Mouse (Mus musculus): ENCODE data around the gene Lpar1. TPM values are rescaled to one million over a fixed set of nuclear protein-coding genes. Genes with fewer than 3 reads are reported as not detected.
A peak's percentile ranks its signal among the peaks of the same experiment; 100 is the strongest.

The Lpar1 gene
- total RNA-seq (2012; rRNA removed) (not detected in 2 replicates), polyA plus RNA-seq (2012; ENCODE audit: insufficient read depth in 1 of 2, insufficient read length in 2 of 2, low read depth in 1 of 2, low replicate concordance in 2 of 2, missing spikeins in 1 of 2) (not detected)

GRCm38 (mm10) chr4:58553631-58554358, at the start of gene Lpar1:
Gene Lpar1 (minus strand): TSS chr4:58553898.
- Histone ChIP-seq H3K9ac (ENCODE audit: control insufficient read depth, low read depth, low read length, poor library complexity, severe bottlenecking) (no peak within 1 kb of the TSS), H3K36me3 (ENCODE audit: control insufficient read depth in 1 of 2, insufficient read depth in 2 of 2, low read length in 2 of 2) (no peaks in the 10 kb centered on the region), H3K27ac (ENCODE audit: control insufficient read depth, low read depth, low read length) (no peak within 1 kb of the TSS), H3K79me2 (ENCODE audit: control insufficient read depth, insufficient read depth, low read length, poor library complexity) (no peaks in the 10 kb centered on the region), H3K27me3 (ENCODE audit: control insufficient read depth in 1 of 2, insufficient read depth in 2 of 2, low read length in 2 of 2) (no peaks in the 10 kb centered on the region), H3K9me3 (replicated peaks; ENCODE audit: insufficient read depth, low read length) (no peaks in the 10 kb centered on the region), H3K4me1 (ENCODE audit: control insufficient read depth in 1 of 2, insufficient read depth in 2 of 2, low read length in 2 of 2) (no peaks in the 10 kb centered on the region), H3K4me3 (ENCODE audit: control insufficient read depth in 1 of 2, insufficient read depth in 1 of 2, low read depth in 2 of 2, low read length in 2 of 2) (no peak within 1 kb of the TSS)
- TF ChIP-seq MYC (IDR thresholded peaks at IDR 0.05; ENCODE audit: low read depth, low read length) (no peak), SIN3A (IDR thresholded peaks at IDR 0.05; ENCODE audit: low read length) (no peak), CHD1 (IDR thresholded peaks at IDR 0.05; ENCODE audit: low read depth, low read length) (no peak), MXI1 (IDR thresholded peaks at IDR 0.05; ENCODE audit: low read depth, low read length) (no peak), MAFK (IDR thresholded peaks at IDR 0.05; ENCODE audit: borderline replicate concordance, low read depth, low read length) (no peak), USF1 (IDR thresholded peaks at IDR 0.05; ENCODE audit: low read depth, low read length) (no peak), RAD21 (IDR thresholded peaks at IDR 0.05; ENCODE audit: low read depth, low read length) (no peak)
- no peak for DNase-seq (ENCODE audit: low read depth, low spot score)

GRCm38 (mm10) chr4:58585942-58586341, 32.2 kb upstream of the Lpar1 start:
- no peaks in the 10 kb centered on the region for H3K79me2 ChIP-seq (ENCODE audit: control insufficient read depth, insufficient read depth, low read length, poor library complexity)
- peak; percentile 50 for DNase-seq (ENCODE audit: low read depth, low spot score)
- no peak overlapping the region for H3K9ac ChIP-seq (ENCODE audit: control insufficient read depth, low read depth, low read length, poor library complexity, severe bottlenecking)
- H3K27me3 ChIP-seq (ENCODE audit: control insufficient read depth in 1 of 2, insufficient read depth in 2 of 2, low read length in 2 of 2), result no peaks in the 10 kb centered on the region
- no peak for TF ChIP-seq USF2 (IDR thresholded peaks at IDR 0.05; ENCODE audit: borderline replicate concordance in 1 of 2, insufficient read depth in 1 of 2, low read depth in 1 of 2, low read length in 2 of 2)
- no peak for TF ChIP-seq ZMIZ1 (IDR thresholded peaks at IDR 0.05; ENCODE audit: low read depth, low read length)
- TF ChIP-seq ZNF384 (IDR thresholded peaks at IDR 0.05; ENCODE audit: low read depth, low read length), result 0 out of 2 replicates have a peak, but pooled peaks have one; percentile 8
- no peak for TF ChIP-seq POLR2A (IDR thresholded peaks at IDR 0.05; ENCODE audit: control insufficient read depth in 1 of 2, insufficient read depth in 1 of 2, low read depth in 1 of 2, low read length in 2 of 2, poor library complexity in 1 of 2)
- no peak for TF ChIP-seq RCOR1 (IDR thresholded peaks at IDR 0.05; ENCODE audit: low read depth, low read length)
- no peak for TF ChIP-seq ZKSCAN1 (IDR thresholded peaks at IDR 0.05; ENCODE audit: low read depth, low read length)
- TF ChIP-seq NELFE (IDR thresholded peaks at IDR 0.05; ENCODE audit: low read depth, low read length), result no peak
- TF ChIP-seq POLR2AphosphoS5 (IDR thresholded peaks at IDR 0.05; ENCODE audit: borderline replicate concordance, low read depth, low read length), result no peak
- H3K9me3 ChIP-seq (replicated peaks; ENCODE audit: insufficient read depth, low read length), result no peaks in the 10 kb centered on the region
- no peaks in the 10 kb centered on the region for H3K4me1 ChIP-seq (ENCODE audit: control insufficient read depth in 1 of 2, insufficient read depth in 2 of 2, low read length in 2 of 2)
- H3K27ac ChIP-seq (ENCODE audit: control insufficient read depth, low read depth, low read length), result no peak overlapping the region
- H3K36me3 ChIP-seq (ENCODE audit: control insufficient read depth in 1 of 2, insufficient read depth in 2 of 2, low read length in 2 of 2), result no peaks in the 10 kb centered on the region
- H3K4me3 ChIP-seq (ENCODE audit: control insufficient read depth in 1 of 2, insufficient read depth in 1 of 2, low read depth in 2 of 2, low read length in 2 of 2), result peak overlapping the region; percentile 22 to 27; a peak in 1 of 4 replicates
